Mouse (Mus musculus) embryonic facial prominence, embryonic 14.5 days (tissue): Measurements from ENCODE around the gene Hspa12b. TPM values are rescaled to one million over a fixed set of nuclear protein-coding genes. Genes with fewer than 3 reads are reported as not detected.

ENCODE experiments used
- ATAC-seq: fragments of 200-750 bp; cut with Nextera tagmentation; 2 replicates; pipeline ENCODE4 v1.8.0; 2017; ENCODE audit warnings: low read depth, moderate number of reproducible peaks, moderate TSS enrichment
- DNase-seq: peaks from one replicate; pipeline ENCODE4 v3.0.0-alpha.2; 2015; ENCODE audit warnings: low spot score
- H3K27ac ChIP-seq: fragments of 300-500 bp; sonication (generic); replicated peaks from 2 replicates; pipeline ENCODE4 v1.5.1; 2014; ENCODE audit warnings: low read depth, mild to moderate bottlenecking, low read length, moderate library complexity
- H3K27me3 ChIP-seq: fragments of 300-500 bp; sonication (generic); replicated peaks from 2 replicates; pipeline ENCODE4 v1.6.1; 2014; ENCODE audit warnings: low read length; ENCODE audit not compliant: control insufficient read depth, insufficient read depth
- H3K36me3 ChIP-seq: fragments of 300-500 bp; sonication (generic); 2 replicates; pipeline ENCODE4 v1.6.1; 2014; ENCODE audit warnings: low read length, mixed read lengths; ENCODE audit not compliant: control insufficient read depth, insufficient read depth
- H3K4me1 ChIP-seq: fragments of 300-500 bp; sonication (generic); 2 replicates; pipeline ENCODE4 v1.6.1; 2014; ENCODE audit warnings: antibody characterized with exemption, low read length; ENCODE audit not compliant: control insufficient read depth, insufficient read depth
- H3K4me2 ChIP-seq: fragments of 300-500 bp; sonication (generic); 2 replicates; pipeline ENCODE4 v1.6.1; 2014; ENCODE audit warnings: low read depth, mild to moderate bottlenecking, low read length, moderate library complexity, mixed read lengths
- H3K4me3 ChIP-seq: fragments of 300-500 bp; sonication (generic); 2 replicates; pipeline ENCODE4 v1.5.1; 2014; ENCODE audit warnings: low read depth, mild to moderate bottlenecking, low read length
- H3K9ac ChIP-seq: fragments of 300-500 bp; sonication (generic); 2 replicates; pipeline ENCODE4 v1.6.1; 2014; ENCODE audit warnings: low read depth, mild to moderate bottlenecking, low read length, moderate library complexity, mixed read lengths
- H3K9me3 ChIP-seq: fragments of 300-500 bp; sonication (generic); 2 replicates; pipeline ENCODE4 v1.6.1; 2016; ENCODE audit warnings: low read length; ENCODE audit not compliant: control insufficient read depth
- WGBS: fragments of 180-500 bp; shearing (Covaris S2); extraction: QIAGEN DNeasy Blood & Tissue Kit; methylation state at CpG from one replicate; pipeline ENCODE4 v1.1.7; 2014; 5-methylcytosine and 5-hydroxymethylcytosine counted together
- polyA plus RNA-seq: library from polyadenylated mRNA; unstranded; fragments of >200 nt; fragmentation: Nextera tagmentation; extraction: Ambion mirVana; gene quantifications from 2 replicates; pipeline ENCODE4 v1.2.1, GENCODE M21; 2014

Hspa12b gene
- polyA plus RNA-seq, 1 experiment from 2014 or later = 9.2 TPM

DNA sequence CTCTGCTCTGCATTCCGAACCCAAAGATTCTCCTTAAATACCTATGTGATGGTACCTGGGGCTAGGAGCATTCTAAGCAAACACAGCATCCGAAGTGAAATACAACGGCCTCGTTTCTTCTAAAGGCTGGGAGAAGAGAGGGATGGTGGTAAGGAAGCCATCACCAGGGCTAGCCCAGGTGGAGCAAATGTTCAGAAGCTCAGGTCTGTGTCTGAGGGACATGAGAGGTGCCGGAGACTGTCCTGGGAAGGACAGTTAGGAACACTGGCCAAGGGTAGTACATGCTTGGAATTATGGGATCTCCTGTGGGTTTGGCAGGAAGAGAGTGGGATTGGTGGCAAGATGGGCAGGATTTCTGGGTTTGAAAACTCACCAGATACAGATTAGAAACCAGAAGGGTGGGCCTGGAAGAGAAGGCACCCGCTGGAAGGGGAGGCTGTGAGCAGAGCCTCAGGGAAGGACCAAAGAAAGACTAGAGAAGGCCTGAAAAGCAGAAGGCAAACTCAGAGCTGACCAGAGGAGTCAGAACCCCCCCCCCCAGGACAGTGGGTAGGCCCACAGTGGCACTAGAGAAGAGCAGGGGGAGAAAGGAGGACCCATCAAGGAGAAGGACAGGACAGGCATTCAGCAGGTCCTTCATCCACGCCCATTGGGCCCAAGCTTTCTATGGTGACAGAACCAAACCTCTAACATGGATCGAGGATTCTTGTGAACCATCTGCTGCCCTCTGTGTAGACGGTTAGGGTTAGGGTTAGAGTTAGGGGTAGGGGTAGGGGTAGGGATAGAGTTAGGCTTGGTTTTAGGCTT lies 1.7 kb upstream of the Hspa12b start:
- peaks cover 25% of the 10 kb centered on the region for H3K4me1 ChIP-seq
- no peak overlapping the region for H3K27ac ChIP-seq
- 89% methylated on average over 9 of the region's 9 CpGs for WGBS
- DNase-seq (no peak), ATAC-seq (no peak)
- no peaks in the 10 kb centered on the region for H3K9me3 ChIP-seq
- H3K9ac ChIP-seq = no peak overlapping the region
- H3K36me3 ChIP-seq = no peaks in the 10 kb centered on the region
- H3K4me3 ChIP-seq = no peak overlapping the region
- no peak overlapping the region for H3K4me2 ChIP-seq
- H3K27me3 ChIP-seq = no peaks in the 10 kb centered on the region

DNA sequence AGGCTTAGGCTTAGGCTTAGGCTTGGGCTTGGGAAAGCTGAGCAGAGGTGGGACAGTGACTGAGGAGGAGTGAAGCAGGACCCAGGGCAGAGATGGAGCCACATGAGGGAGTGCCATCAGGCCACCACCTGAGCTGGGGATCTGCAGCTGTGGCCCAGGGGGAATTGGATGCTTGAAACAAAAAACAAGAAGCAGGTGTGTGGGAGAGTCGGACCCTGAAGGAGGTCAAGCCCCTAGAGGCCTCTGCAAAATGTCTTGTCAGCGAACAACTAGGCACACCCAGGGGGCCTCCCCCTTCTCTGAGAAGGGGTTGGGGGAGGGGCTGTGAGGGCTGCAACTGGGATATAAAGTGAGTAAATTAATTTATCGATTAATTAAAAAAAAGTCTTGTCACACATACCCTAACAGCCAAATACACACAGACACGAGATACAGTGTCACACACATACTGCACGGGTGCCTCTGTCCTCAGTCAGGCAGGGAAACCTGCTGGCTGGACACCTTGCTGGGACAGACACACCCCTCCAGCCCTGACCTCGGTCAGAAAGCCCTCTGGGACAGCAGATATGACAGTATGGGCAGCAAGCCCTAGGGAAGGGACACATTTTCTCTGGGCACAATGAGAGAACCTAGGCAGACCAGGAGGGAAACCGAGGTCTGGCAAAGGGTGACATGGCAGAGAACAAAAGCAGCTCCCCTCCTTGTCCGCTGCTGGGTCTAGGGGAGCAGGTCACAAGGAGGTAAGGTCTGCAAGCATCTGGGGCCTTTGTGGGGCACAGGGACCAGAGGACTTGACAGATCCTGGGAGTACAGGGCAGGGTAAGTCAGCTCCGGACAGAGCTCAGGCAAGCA lies 890 bp upstream of the Hspa12b start:
- 43% methylated on average over 9 of the region's 9 CpGs for WGBS

GRCm38 (mm10) chr2:131128211-131128610 lies 1.1 kb downstream of the Hspa12b start:
- Histone ChIP-seq H3K4me1 (peaks cover 25% of the 10 kb centered on the region), H3K4me3 (peak overlapping the region; percentile 74), H3K27ac (no peak overlapping the region), H3K9ac (0 out of 2 replicates have a peak overlapping the region, but pooled peaks have one; percentile 89), H3K27me3 (no peaks in the 10 kb centered on the region), H3K4me2 (peak overlapping the region; percentile 80), H3K9me3 (no peaks in the 10 kb centered on the region), H3K36me3 (0 out of 2 replicates have a peak, but pooled peaks cover 4% of the 10 kb centered on the region)
- no peak for ATAC-seq
- WGBS = 75% methylated on average over 5 of the region's 5 CpGs
- no peak for DNase-seq

More for the DNA sequence above, 890 bp upstream of the Hspa12b start:
- DNase-seq = no peak
- peak overlapping the region; percentile 89 for H3K9ac ChIP-seq
- no peaks in the 10 kb centered on the region for H3K27me3 ChIP-seq
- peaks cover 25% of the 10 kb centered on the region for H3K4me1 ChIP-seq
- ATAC-seq = no peak
- peak overlapping the region; percentile 74 for H3K4me3 ChIP-seq
- H3K27ac ChIP-seq = peak overlapping the region; percentile 88; the same call in 1 of the 2 replicates
- H3K4me2 ChIP-seq = peak overlapping the region; percentile 80
- no peaks in the 10 kb centered on the region for H3K9me3 ChIP-seq
- no peaks in the 10 kb centered on the region for H3K36me3 ChIP-seq

DNA sequence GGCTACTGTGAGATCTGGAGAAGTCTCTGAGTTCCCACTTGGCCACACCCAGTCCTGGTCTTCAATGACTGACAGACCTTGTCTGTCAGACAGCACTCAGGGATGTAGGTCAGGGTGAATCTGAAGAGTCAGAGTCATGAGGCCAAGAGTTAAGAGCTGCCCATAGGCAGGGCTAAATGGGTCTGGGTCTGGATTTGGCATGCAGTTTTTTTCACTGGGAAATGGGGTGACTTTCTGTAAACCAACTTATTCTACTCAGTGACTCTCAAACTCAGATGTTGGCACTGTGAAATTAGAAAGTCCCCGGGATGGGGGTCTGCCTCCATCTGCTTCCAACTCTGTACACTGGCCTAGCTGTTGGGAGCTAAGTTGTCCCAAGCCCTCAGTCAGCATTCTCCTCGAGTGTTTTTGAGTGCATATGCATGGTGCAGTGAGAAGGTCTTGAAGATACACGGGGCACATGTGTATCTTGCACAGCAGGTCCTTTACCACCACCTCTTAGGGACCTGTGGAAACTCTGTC lies 1.6 kb downstream of the Hspa12b start:
- DNase-seq = no peak
- 84% methylated on average over 3 of the region's 3 CpGs for WGBS
- Histone ChIP-seq H3K9ac (no peak overlapping the region), H3K27me3 (no peaks in the 10 kb centered on the region), H3K4me1 (peaks cover 25% of the 10 kb centered on the region), H3K9me3 (no peaks in the 10 kb centered on the region), H3K4me3 (peak overlapping the region; percentile 74; the same call in 1 of the 2 replicates), H3K4me2 (peak overlapping the region; percentile 80), H3K27ac (no peak overlapping the region), H3K36me3 (peaks cover 4% of the 10 kb centered on the region; the same call in 1 of the 2 replicates)
- no peak for ATAC-seq

GRCm38 (mm10) chr2:131129836-131130235 lies 2.8 kb downstream of the Hspa12b start:
- 80% methylated on average over 5 of the region's 5 CpGs for WGBS
- Histone ChIP-seq H3K4me2 (no peak overlapping the region), H3K9me3 (no peaks in the 10 kb centered on the region), H3K36me3 (peaks cover 16% of the 10 kb centered on the region), H3K27me3 (no peaks in the 10 kb centered on the region), H3K4me3 (no peak overlapping the region), H3K9ac (no peak overlapping the region), H3K27ac (no peak overlapping the region), H3K4me1 (peaks cover 25% of the 10 kb centered on the region)
- no peak for DNase-seq
- ATAC-seq = no peak

DNA sequence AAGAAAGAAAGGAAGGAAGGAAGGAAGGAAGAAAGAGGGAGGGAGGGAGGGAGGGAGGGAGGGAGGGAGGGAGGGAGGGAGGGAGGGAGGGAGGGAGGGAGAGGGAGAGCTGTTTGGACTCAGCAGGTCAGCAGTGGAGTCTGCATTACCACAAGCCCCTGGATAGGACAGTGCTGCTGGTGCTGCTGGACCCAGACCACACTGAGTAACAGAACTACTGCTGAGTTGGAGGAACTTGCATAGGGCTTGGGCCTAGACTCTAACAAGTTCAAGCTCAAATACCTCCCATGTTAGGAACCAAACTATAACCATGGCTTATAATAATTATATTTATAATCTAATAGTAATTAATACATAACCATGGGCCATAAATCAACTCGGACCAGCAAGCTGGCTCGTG lies 3.8 kb downstream of the Hspa12b start:
- Histone ChIP-seq H3K4me3 (no peak overlapping the region), H3K4me2 (no peak overlapping the region), H3K4me1 (peaks cover 25% of the 10 kb centered on the region), H3K27ac (no peak overlapping the region), H3K9ac (no peak overlapping the region), H3K9me3 (no peaks in the 10 kb centered on the region), H3K36me3 (peaks cover 24% of the 10 kb centered on the region), H3K27me3 (no peaks in the 10 kb centered on the region)
- ATAC-seq (no peak), DNase-seq (no peak)
- WGBS = 81% methylated on average over 2 of the region's 2 CpGs

GRCm38 (mm10) chr2:131132111-131132888 lies 5.2 kb downstream of the Hspa12b start:
- DNase-seq = no peak
- H3K27ac ChIP-seq = 0 out of 2 replicates have a peak overlapping the region, but pooled peaks have one; percentile 23

More at GRCm38 (mm10) chr2:131132111-131132888, 5.2 kb downstream of the Hspa12b start:
- Histone ChIP-seq H3K27me3 (no peaks in the 10 kb centered on the region), H3K4me1 (peaks cover 13% of the 10 kb centered on the region; the same call in 1 of the 2 replicates), H3K9me3 (no peaks in the 10 kb centered on the region), H3K36me3 (peaks cover 36% of the 10 kb centered on the region), H3K4me2 (no peak overlapping the region), H3K4me3 (no peak overlapping the region), H3K9ac (no peak overlapping the region)
- no peak for ATAC-seq
- WGBS = 78% methylated on average over 10 of the region's 10 CpGs
